ENCODE assay signal across 8 mouse cellular contexts in the genomic region with DNA sequence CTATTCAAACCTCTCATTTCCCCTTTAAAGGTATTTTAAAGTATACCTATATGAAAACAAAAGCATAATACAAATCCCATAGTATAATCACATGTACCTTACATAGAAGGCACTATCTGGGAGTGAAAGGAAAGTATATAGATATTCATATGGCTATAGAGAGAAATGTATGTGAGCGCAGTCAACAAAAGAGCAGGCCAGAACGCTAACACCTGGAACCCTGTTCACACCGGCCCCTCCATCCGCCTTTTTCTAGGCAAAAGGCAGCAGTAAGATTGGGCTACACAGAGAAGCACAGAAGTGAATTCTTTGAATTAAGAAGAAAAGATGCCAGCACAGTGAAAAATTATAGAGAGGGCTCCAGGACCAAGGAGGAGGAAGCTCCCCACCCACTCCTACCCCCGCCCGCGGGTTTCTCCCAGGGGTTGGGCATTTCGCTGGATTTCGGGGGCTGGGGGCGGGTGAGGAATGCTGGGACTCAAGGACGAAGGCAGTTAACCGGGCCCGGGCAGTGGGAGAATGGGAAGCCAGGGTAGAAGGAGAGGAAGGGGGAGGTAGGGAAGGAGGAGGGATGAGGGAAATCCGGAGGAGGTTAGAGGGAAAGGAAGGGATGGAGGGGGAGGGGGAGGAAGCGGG. TPM values are rescaled to one million over a fixed set of nuclear protein-coding genes. Genes with fewer than 3 reads are reported as not detected.
DNase-seq lines count a peak whose midpoint lies in the region; ATAC-seq lines count a peak whose summit lies in the region.

No protein-coding gene starts in this region.

- no peaks in the 10 kb centered on the region for H3K27me3 ChIP-seq in lung, embryonic 16.5 days (ENCODE audit: control insufficient read depth, insufficient read depth, low read depth, low read length)

- H3K36me3 ChIP-seq in lung, embryonic 16.5 days (ENCODE audit: control insufficient read depth, insufficient read depth, low read length): no peaks in the 10 kb centered on the region

- peak overlapping the region; percentile 90 for H3K9ac ChIP-seq in lung, embryonic 16.5 days (ENCODE audit: low read length)

- H3K4me2 ChIP-seq in lung, embryonic 16.5 days (ENCODE audit: low read depth, low read length): peak overlapping the region; percentile 74

- H3K27ac ChIP-seq in lung, embryonic 16.5 days (ENCODE audit: low read length): peak overlapping the region; percentile 99

- peak; percentile 32 for DNase-seq in embryo, embryonic 10 days (ENCODE audit: low spot score)
- DNase-seq in embryo, embryonic 9.5 days (ENCODE audit: extremely low spot score): no peak
- DNase-seq in lung, postnatal 25 days (ENCODE audit: low spot score): no peak
- DNase-seq in forelimb bud, embryonic 11.5 days (ENCODE audit: low read depth, low spot score): peak; percentile 14
- DNase-seq in testis, postnatal 10 days (ENCODE audit: low spot score): peak; percentile 80
- no peak for DNase-seq in kidney, adult 11 months

- peaks cover 5% of the 10 kb centered on the region; the same call in 1 of the 2 replicates for H3K4me1 ChIP-seq in lung, embryonic 16.5 days (replicated peaks; ENCODE audit: control insufficient read depth, insufficient read depth, low read length)

- peak; percentile 79; the same call in 1 of the 2 replicates for ATAC-seq in lung, embryonic 16.5 days (ENCODE audit: low read depth)
- ATAC-seq in megakaryocyte, adult 5-6 weeks (ENCODE audit: poor library complexity, severe bottlenecking): 0 out of 2 replicates have a peak, but pooled peaks have one; percentile 7

- H3K4me3 ChIP-seq in lung, embryonic 16.5 days (ENCODE audit: low read length): peak overlapping the region; percentile 71

- no peaks in the 10 kb centered on the region for H3K9me3 ChIP-seq in lung, embryonic 16.5 days (ENCODE audit: control insufficient read depth, low read length)

- 1% methylated on average over 15 of the region's 15 CpGs for WGBS in lung, embryonic 16.5 days

RNA-seq across cellular contexts. Expression of gene Sppl2a, which starts 0.7 kb away (rescaled TPM):
- 42.5 and 43.8 TPM in 2 replicates for polyA plus RNA-seq in lung, embryonic 16.5 days (2015; fragmentation: Nextera tagmentation; extraction: Ambion mirVana)
- total RNA-seq in megakaryocyte, adult 5-6 weeks (2015): 90.1 and 111 TPM in 2 replicates
- total RNA-seq in megakaryocyte, adult 5-6 weeks (2017): 79.9 and 82.9 TPM in 2 replicates

RNA-seq across cellular contexts. Expression of gene Trpm7, which starts 56.3 kb away (rescaled TPM):
- polyA plus RNA-seq in lung, embryonic 16.5 days (2015; fragmentation: Nextera tagmentation; extraction: Ambion mirVana): 45.2 and 46.6 TPM in 2 replicates
- 61.2 and 68.0 TPM in 2 replicates for total RNA-seq in megakaryocyte, adult 5-6 weeks (2015)
- 63.1 and 70.3 TPM in 2 replicates for total RNA-seq in megakaryocyte, adult 5-6 weeks (2017)

Comparison
In these comparisons a context has a peak if more than half of its experiments do, and no peak if none do; other contexts are left out.
1. DNase-seq: peak in embryo, embryonic 10 days (single experiment), forelimb bud, embryonic 11.5 days (single experiment) and testis, postnatal 10 days (single experiment); none in embryo, embryonic 9.5 days (single experiment), lung, postnatal 25 days (single experiment) and kidney, adult 11 months (single experiment).